Mouse (Mus musculus) cerebellum, adult 9-10 months (tissue): ENCODE measurements around the gene Etl4.

Experiments
- DNase-seq: peaks from one replicate; pipeline ENCODE4 v3.0.0; 2022

Gene Etl4

GRCm38 (mm10) chr2:20521686-20522285 lies 612.2 kb downstream of the Etl4 start:
- no peak for DNase-seq

GRCm38 (mm10) chr2:20523636-20524035 lies 614.1 kb downstream of the Etl4 start:
- no peak for DNase-seq

GRCm38 (mm10) chr2:20525879-20526593 lies 616.5 kb downstream of the Etl4 start:
- DNase-seq: no peak

- DNase-seq: no peak
These were observed 617.3 kb downstream of the Etl4 start for GRCm38 (mm10) chr2:20526856-20527255.

- no peak for DNase-seq
These were observed 623.0 kb downstream of the Etl4 start for GRCm38 (mm10) chr2:20532623-20533022.

GRCm38 (mm10) chr2:20537785-20538184 lies 628.2 kb downstream of the Etl4 start:
- no peak for DNase-seq

GRCm38 (mm10) chr2:20538871-20539270 lies 629.3 kb downstream of the Etl4 start:
- DNase-seq: no peak

- DNase-seq: no peak
These were observed 631.7 kb downstream of the Etl4 start for GRCm38 (mm10) chr2:20541261-20541660.

- DNase-seq: no peak
These were observed 632.7 kb downstream of the Etl4 start for GRCm38 (mm10) chr2:20542286-20542685.

- no peak for DNase-seq
These were observed 636.0 kb downstream of the Etl4 start for GRCm38 (mm10) chr2:20545624-20546023.

- no peak for DNase-seq
These were observed 637.1 kb downstream of the Etl4 start for GRCm38 (mm10) chr2:20546496-20547348.

- DNase-seq: no peak
These were observed 637.7 kb downstream of the Etl4 start for GRCm38 (mm10) chr2:20547349-20547677.

GRCm38 (mm10) chr2:20547686-20548624 lies 638.4 kb downstream of the Etl4 start:
- DNase-seq: no peak

GRCm38 (mm10) chr2:20549065-20549464 lies 639.5 kb downstream of the Etl4 start:
- DNase-seq: no peak

GRCm38 (mm10) chr2:20549996-20550395 lies 640.4 kb downstream of the Etl4 start:
- no peak for DNase-seq

- DNase-seq: no peak
These were observed 646.1 kb downstream of the Etl4 start for GRCm38 (mm10) chr2:20555706-20556105.

- DNase-seq: no peak
These were observed 649.5 kb downstream of the Etl4 start for GRCm38 (mm10) chr2:20559083-20559482.

GRCm38 (mm10) chr2:20559723-20560122 lies 650.1 kb downstream of the Etl4 start:
- DNase-seq: no peak

- no peak for DNase-seq
These were observed 651.0 kb downstream of the Etl4 start for GRCm38 (mm10) chr2:20560581-20560980.

- DNase-seq: no peak
These were observed 653.5 kb downstream of the Etl4 start for GRCm38 (mm10) chr2:20563036-20563435.

GRCm38 (mm10) chr2:20568456-20568855 lies 658.9 kb downstream of the Etl4 start:
- DNase-seq: no peak

- DNase-seq: no peak
These were observed 662.4 kb downstream of the Etl4 start for GRCm38 (mm10) chr2:20571940-20572339.

GRCm38 (mm10) chr2:20580331-20580730 lies 670.8 kb downstream of the Etl4 start:
- DNase-seq: no peak
